Mouse (Mus musculus): ENCODE measurements around the gene Ntm. TPM values are rescaled to one million over a fixed set of nuclear protein-coding genes. Genes with fewer than 3 reads are reported as not detected.

The Ntm gene
- polyA plus RNA-seq, 1 experiment from 2014 or later: 39.6 TPM

- no peak for ATAC-seq (ENCODE audit: extremely low read depth, insufficient number of reproducible peaks, low FRiP score, low TSS enrichment)
Measured at GRCm38 (mm10) chr9:29393136-29393535, 569.8 kb downstream of the Ntm start.

GRCm38 (mm10) chr9:29390796-29391517, 572.0 kb downstream of the Ntm start:
- Histone ChIP-seq H3K9ac (0 out of 2 replicates have a peak overlapping the region, but pooled peaks have one; percentile 28), H3K4me1 (peaks cover 55% of the 10 kb centered on the region), H3K27ac (replicated peaks) (peak overlapping the region; percentile 53), H3K9me3 (no peaks in the 10 kb centered on the region), H3K4me3 (no peak overlapping the region), H3K27me3 (replicated peaks) (no peaks in the 10 kb centered on the region), H3K36me3 (no peaks in the 10 kb centered on the region), H3K4me2 (no peak overlapping the region)
- WGBS: 49% methylated on average over 11 of the region's 11 CpGs
- no peak for ATAC-seq (ENCODE audit: extremely low read depth, insufficient number of reproducible peaks, low FRiP score, low TSS enrichment)

More at GRCm38 (mm10) chr9:29393136-29393535, 569.8 kb downstream of the Ntm start:
- no peak overlapping the region for H3K27ac ChIP-seq (replicated peaks)
- H3K4me2 ChIP-seq: no peak overlapping the region
- H3K9me3 ChIP-seq: no peaks in the 10 kb centered on the region
- 85% methylated on average over 4 of the region's 4 CpGs for WGBS
- H3K36me3 ChIP-seq: no peaks in the 10 kb centered on the region
- H3K4me1 ChIP-seq: peaks cover 60% of the 10 kb centered on the region
- no peak overlapping the region for H3K9ac ChIP-seq
- no peaks in the 10 kb centered on the region for H3K27me3 ChIP-seq (replicated peaks)
- H3K4me3 ChIP-seq: no peak overlapping the region

DNA sequence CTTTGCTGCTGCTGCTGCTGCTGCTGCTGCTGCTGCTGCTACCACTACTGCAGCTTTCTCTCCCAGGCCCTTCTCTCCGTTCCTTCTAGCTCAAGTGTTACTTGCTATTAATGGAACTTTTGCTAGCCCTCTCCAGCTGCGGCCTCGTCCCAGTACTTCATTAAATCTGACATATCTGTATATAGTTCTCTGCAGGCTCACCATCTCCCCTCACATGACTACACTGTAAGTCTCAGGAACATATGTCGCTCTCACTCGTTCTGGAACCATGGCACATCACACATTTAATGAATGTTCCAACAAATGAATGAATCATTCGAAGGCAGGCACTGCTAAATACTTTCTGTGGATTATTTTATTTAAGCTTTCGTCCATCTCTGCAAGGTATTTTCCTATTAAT, 573.7 kb downstream of the Ntm start:
- Histone ChIP-seq H3K9me3 (no peaks in the 10 kb centered on the region), H3K4me3 (no peak overlapping the region), H3K27ac (replicated peaks) (no peak overlapping the region), H3K9ac (no peak overlapping the region), H3K27me3 (replicated peaks) (no peaks in the 10 kb centered on the region), H3K4me1 (peaks cover 45% of the 10 kb centered on the region), H3K4me2 (no peak overlapping the region), H3K36me3 (no peaks in the 10 kb centered on the region)
- no peak for ATAC-seq (ENCODE audit: extremely low read depth, insufficient number of reproducible peaks, low FRiP score, low TSS enrichment)
- 53% methylated on average over 7 of the region's 7 CpGs for WGBS

DNA sequence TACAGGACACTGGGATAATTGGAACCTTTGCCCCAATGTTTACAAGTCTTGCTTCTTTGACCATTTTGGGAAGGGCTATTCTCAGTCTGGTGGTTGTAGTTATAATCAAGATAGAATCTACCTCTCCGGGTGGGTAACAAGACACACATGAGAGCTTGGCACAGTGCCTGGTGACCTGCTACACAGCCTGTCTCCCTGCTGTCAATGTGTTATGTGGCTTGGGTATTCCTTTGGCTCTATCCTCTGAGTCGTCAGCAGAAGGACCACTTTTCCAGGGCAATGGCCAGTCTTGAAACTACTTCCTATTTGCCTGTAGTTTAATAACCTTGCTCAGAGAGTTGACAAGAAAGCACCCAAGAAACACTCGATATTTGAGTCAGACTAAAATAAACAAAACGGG, 575.8 kb downstream of the Ntm start:
- H3K36me3 ChIP-seq: no peaks in the 10 kb centered on the region
- H3K27me3 ChIP-seq (replicated peaks): no peaks in the 10 kb centered on the region
- H3K9ac ChIP-seq: no peak overlapping the region
- 58% methylated on average over 4 of the region's 4 CpGs for WGBS
- no peak overlapping the region for H3K4me2 ChIP-seq
- no peaks in the 10 kb centered on the region for H3K9me3 ChIP-seq
- H3K4me1 ChIP-seq: peaks cover 39% of the 10 kb centered on the region
- no peak for ATAC-seq (ENCODE audit: extremely low read depth, insufficient number of reproducible peaks, low FRiP score, low TSS enrichment)
- H3K27ac ChIP-seq (replicated peaks): no peak overlapping the region
- no peak overlapping the region for H3K4me3 ChIP-seq

DNA sequence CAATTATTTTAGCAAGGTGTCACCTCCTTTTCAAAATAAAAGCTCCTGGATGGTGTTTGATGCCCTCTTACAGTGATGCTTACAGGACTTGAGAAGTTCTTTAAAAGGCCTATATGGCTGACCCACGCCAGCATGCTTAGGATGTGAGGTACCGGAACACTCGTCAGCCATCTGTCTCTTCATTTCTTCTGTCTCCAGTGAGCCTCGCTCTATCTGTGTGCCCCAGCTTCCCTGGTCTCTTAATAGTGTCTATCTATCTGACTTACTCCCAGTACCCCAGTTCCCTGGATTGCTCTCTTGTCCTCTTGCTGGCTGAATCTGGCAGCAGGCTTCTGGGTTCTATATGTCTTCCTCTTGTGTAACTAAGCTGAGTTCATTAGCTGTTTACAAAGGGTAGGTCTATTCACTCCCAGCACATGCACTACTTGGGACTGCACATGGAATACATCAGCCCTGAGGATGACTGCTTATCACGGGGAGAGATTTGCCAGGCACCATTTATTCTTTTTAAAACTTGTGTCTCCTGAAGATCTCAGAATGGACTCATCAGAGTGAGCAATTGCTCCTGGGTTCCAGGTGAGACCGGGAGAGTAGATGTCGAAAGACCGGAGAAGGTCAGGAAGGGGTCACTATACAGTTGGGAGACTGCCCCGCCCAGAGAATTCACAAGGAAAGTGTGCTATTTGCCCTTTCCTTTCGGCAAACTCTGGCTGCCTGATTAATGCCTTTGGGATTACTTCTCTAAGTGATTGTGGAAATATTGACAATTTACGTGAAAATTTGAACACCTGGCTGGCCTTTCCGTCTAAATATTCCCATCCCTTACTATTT, 585.6 kb downstream of the Ntm start:
- Histone ChIP-seq H3K9me3 (no peaks in the 10 kb centered on the region), H3K4me2 (no peak overlapping the region), H3K27ac (replicated peaks) (no peak overlapping the region), H3K9ac (no peak overlapping the region), H3K36me3 (no peaks in the 10 kb centered on the region), H3K27me3 (replicated peaks) (no peaks in the 10 kb centered on the region), H3K4me3 (no peak overlapping the region), H3K4me1 (peaks cover 7% of the 10 kb centered on the region)
- 70% methylated on average over 12 of the region's 12 CpGs for WGBS
- no peak for ATAC-seq (ENCODE audit: extremely low read depth, insufficient number of reproducible peaks, low FRiP score, low TSS enrichment)

- Histone ChIP-seq H3K4me1 (no peaks in the 10 kb centered on the region), H3K4me3 (no peak overlapping the region), H3K4me2 (no peak overlapping the region), H3K27ac (replicated peaks) (no peak overlapping the region), H3K27me3 (replicated peaks) (no peaks in the 10 kb centered on the region), H3K36me3 (no peaks in the 10 kb centered on the region), H3K9ac (no peak overlapping the region), H3K9me3 (no peaks in the 10 kb centered on the region)
- ATAC-seq (ENCODE audit: extremely low read depth, insufficient number of reproducible peaks, low FRiP score, low TSS enrichment): no peak
- WGBS: 79% methylated on average over 3 of the region's 3 CpGs
Measured at GRCm38 (mm10) chr9:29371341-29371740, 591.6 kb downstream of the Ntm start.

DNA sequence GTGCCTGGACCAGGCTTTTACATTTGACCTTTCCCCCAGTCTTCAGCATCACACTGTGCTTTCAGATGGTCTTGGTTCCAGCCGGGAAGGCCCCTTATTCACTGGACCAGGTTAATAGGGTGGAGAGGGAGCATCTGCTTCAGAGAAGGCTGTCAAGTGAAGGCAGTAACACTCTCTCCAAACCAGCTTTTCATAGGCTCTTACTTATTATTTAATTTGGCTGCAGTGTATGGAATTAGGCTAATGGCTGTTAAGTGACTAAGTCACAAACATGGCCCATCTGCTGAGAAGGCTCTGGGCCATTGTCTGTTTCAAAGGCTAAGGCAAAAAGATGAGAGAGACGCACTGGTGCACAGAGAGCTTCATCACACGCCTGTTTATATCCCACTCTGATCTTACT, 593.3 kb downstream of the Ntm start:
- Histone ChIP-seq H3K27ac (replicated peaks) (no peak overlapping the region), H3K4me2 (no peak overlapping the region), H3K4me1 (peaks cover 2% of the 10 kb centered on the region; the same call in 1 of the 2 replicates), H3K27me3 (replicated peaks) (no peaks in the 10 kb centered on the region), H3K9me3 (no peaks in the 10 kb centered on the region), H3K9ac (no peak overlapping the region), H3K36me3 (no peaks in the 10 kb centered on the region), H3K4me3 (no peak overlapping the region)
- ATAC-seq (ENCODE audit: extremely low read depth, insufficient number of reproducible peaks, low FRiP score, low TSS enrichment): no peak
- WGBS: 75% methylated on average over 3 of the region's 3 CpGs

- H3K36me3 ChIP-seq: no peaks in the 10 kb centered on the region
- no peak overlapping the region for H3K9ac ChIP-seq
- H3K27me3 ChIP-seq (replicated peaks): no peaks in the 10 kb centered on the region
- ATAC-seq (ENCODE audit: extremely low read depth, insufficient number of reproducible peaks, low FRiP score, low TSS enrichment): no peak
- peaks cover 13% of the 10 kb centered on the region for H3K4me1 ChIP-seq
- H3K9me3 ChIP-seq: no peaks in the 10 kb centered on the region
- no peak overlapping the region for H3K4me2 ChIP-seq
- 62% methylated on average over 3 of the region's 3 CpGs for WGBS
- no peak overlapping the region for H3K27ac ChIP-seq (replicated peaks)
- H3K4me3 ChIP-seq: no peak overlapping the region
Measured at GRCm38 (mm10) chr9:29368291-29368690, 594.6 kb downstream of the Ntm start.

DNA sequence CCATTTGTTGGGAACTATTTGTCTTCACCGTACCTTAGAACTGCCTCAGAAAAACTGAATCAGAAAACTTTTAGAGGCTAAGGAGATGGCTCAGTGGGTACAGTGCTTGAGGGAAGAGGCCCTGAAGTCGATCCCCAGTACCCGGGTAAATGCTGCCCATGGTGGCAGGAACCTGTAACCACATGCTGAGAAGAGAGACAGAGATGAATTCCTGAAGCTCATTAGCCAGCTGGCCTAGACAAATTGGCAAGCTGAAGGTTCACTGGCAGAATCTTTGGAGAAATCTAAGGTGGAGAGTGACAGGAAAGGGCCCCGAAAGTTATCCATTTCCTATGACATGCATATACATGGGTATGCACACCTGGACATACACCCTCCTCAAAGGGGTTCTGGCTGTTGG, 605.1 kb downstream of the Ntm start:
- no peak overlapping the region for H3K9ac ChIP-seq
- H3K4me2 ChIP-seq: no peak overlapping the region
- no peaks in the 10 kb centered on the region for H3K9me3 ChIP-seq
- H3K4me1 ChIP-seq: no peaks in the 10 kb centered on the region
- no peak overlapping the region for H3K27ac ChIP-seq (replicated peaks)
- no peaks in the 10 kb centered on the region for H3K36me3 ChIP-seq
- WGBS: 72% methylated on average over 4 of the region's 4 CpGs
- no peak for ATAC-seq (ENCODE audit: extremely low read depth, insufficient number of reproducible peaks, low FRiP score, low TSS enrichment)
- no peak overlapping the region for H3K4me3 ChIP-seq
- no peaks in the 10 kb centered on the region for H3K27me3 ChIP-seq (replicated peaks)

GRCm38 (mm10) chr9:29342303-29342702, 620.6 kb downstream of the Ntm start:
- 77% methylated on average over 7 of the region's 7 CpGs for WGBS
- Histone ChIP-seq H3K4me1 (peaks cover 5% of the 10 kb centered on the region; the same call in 1 of the 2 replicates), H3K4me2 (no peak overlapping the region), H3K27ac (replicated peaks) (no peak overlapping the region), H3K27me3 (replicated peaks) (no peaks in the 10 kb centered on the region), H3K9ac (no peak overlapping the region), H3K36me3 (no peaks in the 10 kb centered on the region), H3K4me3 (no peak overlapping the region), H3K9me3 (no peaks in the 10 kb centered on the region)
- no peak for ATAC-seq (ENCODE audit: extremely low read depth, insufficient number of reproducible peaks, low FRiP score, low TSS enrichment)

DNA sequence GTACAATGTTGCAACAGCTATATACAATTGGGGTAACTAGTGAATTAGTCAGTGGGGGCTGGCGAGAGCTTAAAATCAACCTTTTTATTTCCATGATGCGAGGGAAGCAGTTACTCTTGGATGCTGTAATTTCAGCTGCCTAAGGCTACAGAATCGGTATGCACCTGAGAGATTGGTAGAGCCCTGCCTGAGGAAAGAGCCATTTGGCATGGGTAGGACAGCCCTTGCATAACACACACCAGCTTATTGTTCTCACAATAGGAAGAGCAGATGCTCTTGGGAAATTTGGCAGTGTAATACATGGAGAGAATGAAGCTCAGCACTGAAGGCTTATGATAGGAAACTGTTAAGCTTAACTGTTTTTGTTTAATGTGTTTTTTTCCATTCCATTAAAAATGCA, 621.6 kb downstream of the Ntm start:
- 81% methylated on average over 3 of the region's 3 CpGs for WGBS
- Histone ChIP-seq H3K9me3 (no peaks in the 10 kb centered on the region), H3K4me1 (peaks cover 9% of the 10 kb centered on the region; the same call in 1 of the 2 replicates), H3K27ac (replicated peaks) (no peak overlapping the region), H3K4me2 (no peak overlapping the region), H3K27me3 (replicated peaks) (no peaks in the 10 kb centered on the region), H3K9ac (no peak overlapping the region), H3K36me3 (no peaks in the 10 kb centered on the region), H3K4me3 (no peak overlapping the region)
- ATAC-seq (ENCODE audit: extremely low read depth, insufficient number of reproducible peaks, low FRiP score, low TSS enrichment): no peak
